Mouse (Mus musculus) forebrain, embryonic 13.5 days (tissue): ENCODE data around the gene Pla2g12b. TPM values are rescaled to one million over a fixed set of nuclear protein-coding genes. Genes with fewer than 3 reads are reported as not detected.

ENCODE experiments used
- ATAC-seq: fragments of 200-750 bp; cut with Nextera tagmentation; 2 replicates; pipeline ENCODE4 v1.8.0; 2017
- H3K27ac ChIP-seq: fragments of 300-500 bp; sonication (generic); 2 replicates; pipeline ENCODE4 v1.5.1; 2015; ENCODE audit warnings: inconsistent platforms, mild to moderate bottlenecking, moderate library complexity
- H3K27me3 ChIP-seq: fragments of 300-500 bp; sonication (generic); 2 replicates; pipeline ENCODE4 v1.6.1; 2015; ENCODE audit warnings: mild to moderate bottlenecking, inconsistent platforms
- H3K36me3 ChIP-seq: fragments of 300-500 bp; sonication (generic); 2 replicates; pipeline ENCODE4 v1.6.1; 2015; ENCODE audit warnings: mild to moderate bottlenecking, inconsistent platforms; ENCODE audit not compliant: poor library complexity, severe bottlenecking
- H3K4me1 ChIP-seq: fragments of 300-500 bp; sonication (generic); 2 replicates; pipeline ENCODE4 v1.6.1; 2015; ENCODE audit warnings: inconsistent platforms
- H3K4me2 ChIP-seq: fragments of 300-500 bp; sonication (generic); 2 replicates; pipeline ENCODE4 v1.6.1; 2015; ENCODE audit warnings: inconsistent platforms, mild to moderate bottlenecking, moderate library complexity
- H3K4me3 ChIP-seq: fragments of 300-500 bp; sonication (generic); 2 replicates; pipeline ENCODE4 v1.5.1; 2015; ENCODE audit warnings: mild to moderate bottlenecking, inconsistent platforms
- H3K9ac ChIP-seq: fragments of 300-500 bp; sonication (generic); 2 replicates; pipeline ENCODE4 v1.6.1; 2015; ENCODE audit warnings: mild to moderate bottlenecking, inconsistent platforms
- H3K9me3 ChIP-seq: fragments of 300-500 bp; sonication (generic); replicated peaks from 2 replicates; pipeline ENCODE4 v1.6.1; 2016; ENCODE audit warnings: inconsistent platforms
- WGBS: fragments of 180-500 bp; shearing (Covaris S2); methylation state at CpG from one replicate; pipeline ENCODE4 v1.1.7; 2015; 5-methylcytosine and 5-hydroxymethylcytosine counted together
- polyA plus RNA-seq: library from polyadenylated mRNA; unstranded; fragments of >200 nt; fragmentation: Nextera tagmentation; extraction: Ambion mirVana; gene quantifications from 2 replicates; pipeline ENCODE4 v1.2.1, GENCODE M21; 2015

The Pla2g12b gene
- not detected in 2 replicates for polyA plus RNA-seq

- no peaks in the 10 kb centered on the region for H3K9me3 ChIP-seq
- no peaks in the 10 kb centered on the region for H3K36me3 ChIP-seq
- no peak within 1 kb of the TSS for H3K4me3 ChIP-seq
- H3K27me3 ChIP-seq, result no peaks in the 10 kb centered on the region
- no peak within 1 kb of the TSS for H3K27ac ChIP-seq
- no peak within 1 kb of the TSS for H3K4me2 ChIP-seq
- H3K9ac ChIP-seq, result no peak within 1 kb of the TSS
- 81% methylated on average over 21 of the region's 21 CpGs for WGBS
- H3K4me1 ChIP-seq, result no peaks in the 10 kb centered on the region
- ATAC-seq, result no peak
Observed at GRCm38 (mm10) chr10:59402899-59403792, at the start of gene Pla2g12b. Gene Pla2g12b, plus strand, starts transcription at chr10:59403660.

- no peak for ATAC-seq
- Histone ChIP-seq H3K27ac (no peak overlapping the region), H3K9ac (no peak overlapping the region), H3K36me3 (peaks cover 39% of the 10 kb centered on the region), H3K4me1 (no peaks in the 10 kb centered on the region), H3K9me3 (no peaks in the 10 kb centered on the region), H3K4me2 (no peak overlapping the region), H3K27me3 (no peaks in the 10 kb centered on the region), H3K4me3 (no peak overlapping the region)
- 33% methylated on average over 12 of the region's 12 CpGs for WGBS
Observed at GRCm38 (mm10) chr10:59354120-59354519, 49.3 kb upstream of the Pla2g12b start.

- ATAC-seq, result no peak
- Histone ChIP-seq H3K4me3 (no peak overlapping the region), H3K9ac (no peak overlapping the region), H3K27me3 (no peaks in the 10 kb centered on the region), H3K27ac (no peak overlapping the region), H3K4me2 (no peak overlapping the region), H3K4me1 (no peaks in the 10 kb centered on the region), H3K36me3 (peaks cover 39% of the 10 kb centered on the region), H3K9me3 (no peaks in the 10 kb centered on the region)
- WGBS, result 81% methylated on average over 8 of the region's 8 CpGs
Observed at GRCm38 (mm10) chr10:59355020-59355419, 48.4 kb upstream of the Pla2g12b start.

GRCm38 (mm10) chr10:59358744-59359143, 44.7 kb upstream of the Pla2g12b start:
- H3K4me2 ChIP-seq, result no peak overlapping the region
- 93% methylated on average over 4 of the region's 4 CpGs for WGBS
- no peak for ATAC-seq
- no peak overlapping the region for H3K9ac ChIP-seq
- no peak overlapping the region for H3K4me3 ChIP-seq
- H3K9me3 ChIP-seq, result no peaks in the 10 kb centered on the region
- no peak overlapping the region for H3K27ac ChIP-seq
- no peaks in the 10 kb centered on the region for H3K27me3 ChIP-seq
- no peaks in the 10 kb centered on the region for H3K4me1 ChIP-seq
- peaks cover 46% of the 10 kb centered on the region for H3K36me3 ChIP-seq

GRCm38 (mm10) chr10:59363208-59363607, 40.3 kb upstream of the Pla2g12b start:
- Histone ChIP-seq H3K4me3 (no peak overlapping the region), H3K27ac (no peak overlapping the region), H3K4me2 (no peak overlapping the region), H3K36me3 (peaks cover 69% of the 10 kb centered on the region), H3K9ac (no peak overlapping the region), H3K4me1 (no peaks in the 10 kb centered on the region), H3K27me3 (no peaks in the 10 kb centered on the region), H3K9me3 (no peaks in the 10 kb centered on the region)
- no peak for ATAC-seq
- 92% methylated on average over 2 of the region's 2 CpGs for WGBS

GRCm38 (mm10) chr10:59364551-59364950, 38.9 kb upstream of the Pla2g12b start:
- H3K4me2 ChIP-seq, result no peak overlapping the region
- H3K27ac ChIP-seq, result no peak overlapping the region
- no peak overlapping the region for H3K9ac ChIP-seq
- H3K36me3 ChIP-seq, result peaks cover 80% of the 10 kb centered on the region
- no peak for ATAC-seq
- no peak overlapping the region for H3K4me3 ChIP-seq
- 92% methylated on average over 3 of the region's 3 CpGs for WGBS
- no peaks in the 10 kb centered on the region for H3K27me3 ChIP-seq
- no peaks in the 10 kb centered on the region for H3K9me3 ChIP-seq
- no peaks in the 10 kb centered on the region for H3K4me1 ChIP-seq

- Histone ChIP-seq H3K4me2 (no peak overlapping the region), H3K27me3 (no peaks in the 10 kb centered on the region), H3K27ac (no peak overlapping the region), H3K9ac (no peak overlapping the region), H3K9me3 (no peaks in the 10 kb centered on the region), H3K36me3 (peaks cover 91% of the 10 kb centered on the region), H3K4me3 (no peak overlapping the region), H3K4me1 (no peaks in the 10 kb centered on the region)
- 78% methylated on average over 5 of the region's 5 CpGs for WGBS
- ATAC-seq, result no peak
Observed at GRCm38 (mm10) chr10:59365804-59366589, 37.5 kb upstream of the Pla2g12b start.

GRCm38 (mm10) chr10:59366746-59367145, 36.7 kb upstream of the Pla2g12b start:
- Histone ChIP-seq H3K4me2 (no peak overlapping the region), H3K9ac (no peak overlapping the region), H3K27ac (no peak overlapping the region), H3K36me3 (peaks cover 92% of the 10 kb centered on the region), H3K9me3 (no peaks in the 10 kb centered on the region), H3K4me1 (no peaks in the 10 kb centered on the region), H3K27me3 (no peaks in the 10 kb centered on the region), H3K4me3 (no peak overlapping the region)
- WGBS, result 99% methylated on average over 4 of the region's 4 CpGs
- ATAC-seq, result no peak

GRCm38 (mm10) chr10:59367206-59367605, 36.3 kb upstream of the Pla2g12b start:
- H3K4me3 ChIP-seq, result no peak overlapping the region
- H3K9me3 ChIP-seq, result no peaks in the 10 kb centered on the region
- H3K27me3 ChIP-seq, result no peaks in the 10 kb centered on the region
- H3K36me3 ChIP-seq, result peaks cover 88% of the 10 kb centered on the region
- H3K27ac ChIP-seq, result no peak overlapping the region
- 86% methylated on average over 4 of the region's 4 CpGs for WGBS
- H3K4me2 ChIP-seq, result no peak overlapping the region
- no peak overlapping the region for H3K9ac ChIP-seq
- no peak for ATAC-seq
- no peaks in the 10 kb centered on the region for H3K4me1 ChIP-seq

- peaks cover 83% of the 10 kb centered on the region for H3K36me3 ChIP-seq
- H3K27me3 ChIP-seq, result no peaks in the 10 kb centered on the region
- H3K9me3 ChIP-seq, result no peaks in the 10 kb centered on the region
- WGBS, result 91% methylated on average over 8 of the region's 8 CpGs
- no peak overlapping the region for H3K27ac ChIP-seq
- H3K4me3 ChIP-seq, result no peak overlapping the region
- H3K9ac ChIP-seq, result no peak overlapping the region
- H3K4me1 ChIP-seq, result no peaks in the 10 kb centered on the region
- no peak overlapping the region for H3K4me2 ChIP-seq
- ATAC-seq, result no peak
Observed at GRCm38 (mm10) chr10:59368729-59369128, 34.7 kb upstream of the Pla2g12b start.

- no peak overlapping the region for H3K9ac ChIP-seq
- ATAC-seq, result no peak
- no peak overlapping the region for H3K4me3 ChIP-seq
- no peak overlapping the region for H3K4me2 ChIP-seq
- no peaks in the 10 kb centered on the region for H3K4me1 ChIP-seq
- no peak overlapping the region for H3K27ac ChIP-seq
- H3K9me3 ChIP-seq, result no peaks in the 10 kb centered on the region
- WGBS, result 94% methylated on average over 9 of the region's 9 CpGs
- H3K27me3 ChIP-seq, result no peaks in the 10 kb centered on the region
- peaks cover 80% of the 10 kb centered on the region for H3K36me3 ChIP-seq
Observed at GRCm38 (mm10) chr10:59369426-59369825, 34.0 kb upstream of the Pla2g12b start.

GRCm38 (mm10) chr10:59377906-59378305, 25.6 kb upstream of the Pla2g12b start:
- H3K27me3 ChIP-seq, result no peaks in the 10 kb centered on the region
- no peaks in the 10 kb centered on the region for H3K9me3 ChIP-seq
- no peak overlapping the region for H3K27ac ChIP-seq
- no peak overlapping the region for H3K9ac ChIP-seq
- H3K4me1 ChIP-seq, result no peaks in the 10 kb centered on the region
- peaks cover 19% of the 10 kb centered on the region for H3K36me3 ChIP-seq
- no peak for ATAC-seq
- WGBS, result 93% methylated on average over 10 of the region's 10 CpGs
- H3K4me3 ChIP-seq, result no peak overlapping the region
- no peak overlapping the region for H3K4me2 ChIP-seq
